Mouse (Mus musculus) midbrain, postnatal 0 days (tissue): ENCODE measurements around the gene Ntm. TPM values are rescaled to one million over a fixed set of nuclear protein-coding genes. Genes with fewer than 3 reads are reported as not detected.

Experiments
- ATAC-seq: fragments of 200-750 bp; cut with Nextera tagmentation; 2 replicates; pipeline ENCODE4 v1.8.0; 2017; ENCODE audit warnings: moderate number of reproducible peaks, mild to moderate bottlenecking, moderate TSS enrichment, moderate library complexity; ENCODE audit not compliant: low FRiP score
- DNase-seq: peaks from one replicate; pipeline ENCODE4 v3.0.0-alpha.2; 2015; ENCODE audit warnings: low spot score
- H3K27ac ChIP-seq: fragments of 300-500 bp; sonication (generic); 2 replicates; pipeline ENCODE4 v1.5.1; 2014; ENCODE audit warnings: low read depth, mild to moderate bottlenecking, low read length, mixed read lengths
- H3K27me3 ChIP-seq: fragments of 300-500 bp; sonication (generic); 2 replicates; pipeline ENCODE4 v1.6.1; 2014; ENCODE audit warnings: low read length, control low read depth, mixed read lengths; ENCODE audit not compliant: insufficient read depth
- H3K36me3 ChIP-seq: fragments of 300-500 bp; sonication (generic); 2 replicates; pipeline ENCODE4 v1.6.1; 2014; ENCODE audit warnings: low read length, control low read depth, mixed read lengths; ENCODE audit not compliant: insufficient read depth
- H3K4me1 ChIP-seq: fragments of 300-500 bp; sonication (generic); 2 replicates; pipeline ENCODE4 v1.6.1; 2014; ENCODE audit warnings: mild to moderate bottlenecking, control low read depth, antibody characterized with exemption, low read length, mixed read lengths; ENCODE audit not compliant: insufficient read depth
- H3K4me2 ChIP-seq: fragments of 300-500 bp; sonication (generic); 2 replicates; pipeline ENCODE4 v1.6.1; 2014; ENCODE audit warnings: low read depth, mild to moderate bottlenecking, low read length, mixed read lengths; ENCODE audit not compliant: poor library complexity, severe bottlenecking
- H3K4me3 ChIP-seq: fragments of 300-500 bp; sonication (generic); 2 replicates; pipeline ENCODE4 v1.5.1; 2014; ENCODE audit warnings: low read depth, mild to moderate bottlenecking, low read length, moderate library complexity
- H3K9ac ChIP-seq: fragments of 300-500 bp; sonication (generic); replicated peaks from 2 replicates; pipeline ENCODE4 v1.6.1; 2014; ENCODE audit warnings: mild to moderate bottlenecking, low read length, moderate library complexity, mixed read lengths; ENCODE audit not compliant: poor library complexity, severe bottlenecking
- H3K9me3 ChIP-seq: fragments of 300-500 bp; sonication (generic); 2 replicates; pipeline ENCODE4 v1.6.1; 2016; ENCODE audit warnings: low read length, control low read depth
- CTCF ChIP-seq: IDR thresholded peaks from 2 replicates; pipeline ENCODE4 v1.5.1; 2016; ENCODE audit warnings: antibody characterized with exemption, mild to moderate bottlenecking
- WGBS: fragments of 180-500 bp; shearing (Covaris S2); extraction: QIAGEN DNeasy Blood & Tissue Kit; methylation state at CpG from one replicate; pipeline ENCODE4 v1.1.7; 2014; 5-methylcytosine and 5-hydroxymethylcytosine counted together
- polyA plus RNA-seq: library from polyadenylated mRNA; unstranded; fragments of >200 nt; fragmentation: Nextera tagmentation; extraction: Ambion mirVana; gene quantifications from 2 replicates; pipeline ENCODE4 v1.2.1, GENCODE M21; 2015
- total RNA-seq: library from RNA; depleted of rRNA; stranded (reverse); fragments of >200 nt; gene quantifications from 2 replicates; pipeline ENCODE4 v1.2.3, GENCODE M21; 2014

The Ntm gene
- total and polyA plus RNA-seq, 2 experiments from 2014 or later, result 244 to 322 TPM

DNA sequence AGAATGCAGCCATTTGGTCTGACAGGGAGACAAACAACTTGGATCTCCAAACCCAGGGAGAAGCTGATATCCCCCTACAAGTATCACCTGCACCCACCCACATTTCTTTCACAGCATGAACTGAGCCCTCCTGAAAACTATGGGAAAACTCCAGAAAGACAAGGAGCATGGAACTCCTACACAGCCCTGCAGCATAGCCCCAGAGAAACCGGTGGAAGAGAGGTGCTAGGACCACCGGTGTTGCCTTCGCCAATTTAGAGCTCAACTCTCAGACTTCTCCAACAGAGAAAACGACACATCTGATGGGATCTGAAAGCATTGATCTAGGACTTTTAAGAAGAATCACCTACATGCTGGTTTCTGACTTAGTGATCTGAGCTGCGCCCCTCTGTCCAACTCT, 312.7 kb downstream of the Ntm start:
- ATAC-seq (no peak), DNase-seq (no peak)
- Histone ChIP-seq H3K9me3 (no peaks in the 10 kb centered on the region), H3K27me3 (no peaks in the 10 kb centered on the region), H3K36me3 (no peaks in the 10 kb centered on the region), H3K4me2 (no peak overlapping the region), H3K9ac (no peak overlapping the region), H3K4me3 (no peak overlapping the region), H3K27ac (no peak overlapping the region), H3K4me1 (peaks cover 4% of the 10 kb centered on the region; the same call in 1 of the 2 replicates)
- TF ChIP-seq CTCF, result no peak
- WGBS, result 71% methylated on average over 5 of the region's 5 CpGs

DNA sequence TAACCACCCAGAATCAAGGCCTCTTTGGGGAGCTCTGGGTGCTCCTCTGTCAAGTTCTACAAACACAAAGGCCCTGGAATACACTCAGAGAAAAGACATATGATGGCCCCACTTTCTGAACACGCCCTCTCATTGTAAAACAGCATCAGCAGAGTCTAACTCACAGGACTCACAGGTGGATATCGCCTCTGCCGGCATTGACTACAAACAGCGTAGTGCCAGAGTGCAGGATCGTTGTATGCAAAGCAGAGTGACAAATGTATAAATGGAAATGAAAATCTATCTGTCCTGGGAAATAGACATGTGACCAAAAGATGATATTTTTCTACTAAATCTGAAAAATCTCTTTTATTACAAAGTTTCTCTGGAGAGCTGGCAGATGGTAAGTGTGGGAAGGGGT, 314.7 kb downstream of the Ntm start:
- WGBS, result 84% methylated on average over 5 of the region's 5 CpGs
- ATAC-seq, result no peak

DNA sequence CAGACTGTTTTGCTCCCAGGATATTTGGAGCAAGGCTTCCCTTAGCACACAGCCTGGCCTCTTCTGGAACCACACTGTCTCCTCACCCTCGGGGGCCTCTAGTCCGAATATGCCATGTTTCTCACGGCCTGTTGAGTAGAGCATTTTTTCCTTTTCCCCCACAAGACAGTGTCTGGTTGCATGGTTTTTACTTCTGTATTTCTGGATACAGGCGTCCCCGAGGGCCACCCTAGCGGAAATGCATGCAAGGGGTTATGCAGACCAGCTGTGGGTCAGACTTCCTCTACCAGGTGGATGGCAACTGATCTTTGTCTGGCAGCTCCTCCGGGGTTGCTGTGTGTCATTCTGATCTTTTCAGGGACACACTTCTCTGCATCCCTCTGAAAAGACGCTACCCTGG, 315.2 kb downstream of the Ntm start:
- 78% methylated on average over 8 of the region's 8 CpGs for WGBS
- Histone ChIP-seq H3K27ac (no peak overlapping the region), H3K9me3 (no peaks in the 10 kb centered on the region), H3K9ac (no peak overlapping the region), H3K4me3 (no peak overlapping the region), H3K4me1 (peaks cover 4% of the 10 kb centered on the region), H3K27me3 (no peaks in the 10 kb centered on the region), H3K36me3 (no peaks in the 10 kb centered on the region), H3K4me2 (no peak overlapping the region)
- ATAC-seq, result no peak
- DNase-seq, result no peak
- TF ChIP-seq CTCF, result no peak

More for the DNA sequence above, 314.7 kb downstream of the Ntm start:
- Histone ChIP-seq H3K9ac (no peak overlapping the region), H3K27ac (no peak overlapping the region), H3K36me3 (no peaks in the 10 kb centered on the region), H3K9me3 (no peaks in the 10 kb centered on the region), H3K4me3 (no peak overlapping the region), H3K27me3 (no peaks in the 10 kb centered on the region), H3K4me2 (no peak overlapping the region), H3K4me1 (peaks cover 6% of the 10 kb centered on the region)
- TF ChIP-seq CTCF, result no peak
- DNase-seq, result no peak

DNA sequence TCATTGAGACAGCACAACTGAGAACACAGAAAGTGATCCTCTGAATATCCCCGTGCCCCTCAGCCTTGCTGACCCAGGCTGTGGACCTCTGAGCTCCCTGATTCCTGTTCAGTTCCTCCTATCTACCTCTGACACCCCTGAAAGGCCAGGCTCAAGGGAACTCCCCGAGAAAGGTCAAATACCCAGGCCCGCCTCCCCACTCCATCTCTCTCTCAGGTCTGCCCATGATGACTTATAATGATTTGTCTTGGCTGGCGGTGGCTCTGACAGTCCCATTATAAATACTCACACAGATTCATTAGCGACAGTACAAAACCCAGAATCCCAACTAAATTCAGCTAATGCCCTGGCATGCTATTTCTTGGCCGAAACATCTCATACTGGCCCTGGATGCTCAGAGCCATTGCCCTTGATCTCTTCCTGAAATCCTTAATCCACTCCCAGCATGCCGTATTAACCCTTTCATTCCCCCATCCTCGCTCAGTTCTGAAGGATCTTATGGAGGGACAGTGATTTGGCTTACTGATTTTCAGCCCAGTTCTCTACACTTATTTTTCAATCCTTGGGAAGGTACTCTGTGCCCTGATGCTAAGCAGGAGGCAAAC, 317.0 kb downstream of the Ntm start:
- Histone ChIP-seq H3K36me3 (no peaks in the 10 kb centered on the region), H3K27me3 (no peaks in the 10 kb centered on the region), H3K9ac (no peak overlapping the region), H3K4me1 (peaks cover 4% of the 10 kb centered on the region), H3K27ac (peak overlapping the region; percentile 12; the same call in 1 of the 2 replicates), H3K4me3 (no peak overlapping the region), H3K9me3 (no peaks in the 10 kb centered on the region), H3K4me2 (no peak overlapping the region)
- TF ChIP-seq CTCF, result no peak
- 30% methylated on average over 8 of the region's 8 CpGs for WGBS
- DNase-seq, result no peak
- ATAC-seq, result no peak

DNA sequence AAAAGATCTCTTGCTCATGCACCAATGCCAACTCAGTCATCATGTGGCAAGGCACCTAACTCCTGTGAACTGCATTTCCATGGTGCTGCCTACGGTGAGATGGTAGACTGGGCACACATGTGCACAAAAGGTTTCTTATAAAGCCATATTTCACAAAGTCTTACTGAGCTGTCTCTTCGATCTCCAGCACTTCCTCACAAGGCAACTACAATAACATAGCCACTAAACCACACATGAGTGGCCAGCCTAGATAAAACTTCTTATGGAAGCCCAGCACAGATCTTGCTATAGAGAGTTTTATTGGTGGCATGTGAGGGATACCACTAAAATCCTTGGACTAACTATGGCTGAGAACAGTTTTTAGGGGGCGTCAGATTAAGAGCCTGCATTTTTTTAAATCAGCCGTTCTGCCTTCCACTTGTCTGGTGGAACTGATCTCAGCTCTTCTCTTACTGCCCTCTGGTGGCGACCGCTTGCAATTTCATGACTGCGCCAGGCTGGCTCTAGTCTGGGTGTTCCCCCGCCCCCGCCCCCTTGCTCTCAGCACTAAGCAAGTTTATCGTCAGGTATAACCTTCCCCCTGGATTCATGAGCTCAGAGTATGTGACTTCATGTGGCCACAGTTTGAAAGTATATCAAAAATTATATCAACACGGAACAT, 319.8 kb downstream of the Ntm start:
- ATAC-seq (no peak; the same call in 1 of the 2 replicates), DNase-seq (peak; percentile 80)
- no peak overlapping the region for H3K4me3 ChIP-seq
- H3K9me3 ChIP-seq, result no peaks in the 10 kb centered on the region
- 23% methylated on average over 11 of the region's 11 CpGs for WGBS
- TF ChIP-seq CTCF, result peak; percentile 92
- H3K27ac ChIP-seq, result no peak overlapping the region
- H3K9ac ChIP-seq, result no peak overlapping the region
- no peaks in the 10 kb centered on the region for H3K27me3 ChIP-seq
- no peak overlapping the region for H3K4me2 ChIP-seq
- H3K4me1 ChIP-seq, result peaks cover 4% of the 10 kb centered on the region
- H3K36me3 ChIP-seq, result no peaks in the 10 kb centered on the region

DNA sequence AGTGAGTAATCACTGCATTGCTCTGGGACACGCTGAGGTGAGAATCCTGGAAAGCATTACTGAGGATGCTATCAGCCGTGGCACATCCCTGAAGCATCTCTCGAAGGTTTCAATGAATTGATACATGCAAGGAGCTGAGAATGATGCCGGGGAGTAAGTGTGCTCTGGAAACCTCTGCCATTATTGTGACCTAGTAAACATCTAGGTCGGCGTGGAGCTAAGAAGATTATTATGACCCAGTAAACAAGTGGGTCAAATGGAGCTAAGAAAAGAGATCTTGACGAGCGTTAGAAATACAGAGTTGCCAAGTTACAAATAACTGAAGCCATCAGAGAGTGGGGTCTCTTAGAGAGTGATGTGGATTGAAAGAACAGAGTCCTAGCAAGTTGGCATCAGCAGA, 325.6 kb downstream of the Ntm start:
- ATAC-seq (no peak), DNase-seq (no peak)
- no peaks in the 10 kb centered on the region for H3K27me3 ChIP-seq
- no peaks in the 10 kb centered on the region for H3K36me3 ChIP-seq
- H3K9me3 ChIP-seq, result no peaks in the 10 kb centered on the region
- TF ChIP-seq CTCF, result no peak
- H3K4me1 ChIP-seq, result no peaks in the 10 kb centered on the region
- no peak overlapping the region for H3K27ac ChIP-seq
- no peak overlapping the region for H3K4me2 ChIP-seq
- no peak overlapping the region for H3K9ac ChIP-seq
- H3K4me3 ChIP-seq, result no peak overlapping the region
- WGBS, result 86% methylated on average over 8 of the region's 8 CpGs
